Comparison of ENCODE assay signal across 29 mouse cellular contexts in the genomic region with DNA sequence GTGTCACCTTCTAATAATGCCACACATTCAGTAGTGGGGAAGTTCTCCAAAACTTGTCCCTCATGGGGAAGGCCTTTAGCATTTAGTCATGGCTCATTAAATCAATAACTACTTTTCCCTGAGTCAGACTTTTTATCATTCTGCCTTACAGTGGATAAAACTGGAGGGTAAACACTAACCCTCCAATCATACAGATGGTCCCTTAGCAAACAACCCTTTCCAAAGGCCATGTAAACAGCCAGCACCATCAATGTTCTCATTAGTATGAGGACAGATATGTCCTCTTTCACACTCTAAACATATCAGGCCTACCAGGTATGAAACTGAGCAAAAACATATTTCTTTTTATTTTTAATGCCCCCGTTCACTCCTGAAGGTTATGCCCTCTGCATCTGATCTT.
"Had no signal": no experiment of that assay in that cellular context is flagged by ENCODE, and none has a peak within 500 bp of the region (broad histone marks: within the 10 kb centered on the region; RNA-seq: fewer than 3 reads in every experiment).

No protein-coding gene starts in this region.

- H3K4me2 ChIP-seq: limb, embryonic 12.5 days; limb, embryonic 13.5 days; limb, embryonic 15.5 days; liver, embryonic 13.5 days; lung, embryonic 14.5 days; lung, embryonic 15.5 days; midbrain, embryonic 11.5 days; midbrain, embryonic 12.5 days; midbrain, embryonic 13.5 days; midbrain, embryonic 15.5 days; neural tube, embryonic 12.5 days; neural tube, embryonic 13.5 days had no signal

- ATAC-seq: lung, postnatal 0 days; midbrain, embryonic 13.5 days; midbrain, embryonic 15.5 days; midbrain, embryonic 16.5 days had no signal

- H3K9me3 ChIP-seq: limb, embryonic 10.5 days; limb, embryonic 12.5 days; limb, embryonic 13.5 days; limb, embryonic 15.5 days; liver, embryonic 13.5 days; lung, embryonic 15.5 days; megakaryocyte, embryonic 14.5 days; midbrain, embryonic 10.5 days; midbrain, embryonic 12.5 days; midbrain, embryonic 13.5 days; midbrain, embryonic 15.5 days; neural tube, embryonic 12.5 days; neural tube, embryonic 13.5 days had no signal

- H3K27ac ChIP-seq: left cerebral cortex, adult 2 months; limb, embryonic 10.5 days; limb, embryonic 12.5 days; limb, embryonic 13.5 days; limb, embryonic 15.5 days; liver, embryonic 13.5 days; liver, embryonic 14.5 days; lung, embryonic 15.5 days; macrophage; midbrain, embryonic 10.5 days; midbrain, embryonic 12.5 days; midbrain, embryonic 13.5 days; midbrain, embryonic 15.5 days; neural tube, embryonic 12.5 days; neural tube, embryonic 13.5 days had no signal

- DNase-seq: layer of hippocampus, postnatal 36 days; liver, embryonic 13.5 days; lung, adult 18-20 months; lung, adult 2 months; lung, embryonic 14.5 days; lung, postnatal 10 days; lung, postnatal 14 days; lung, postnatal 36 days; lung, postnatal 4 days; midbrain, embryonic 14.5 days had no signal

- H3K4me3 ChIP-seq: left cerebral cortex, adult 2 months; limb, embryonic 10.5 days; limb, embryonic 12.5 days; limb, embryonic 13.5 days; limb, embryonic 15.5 days; liver, embryonic 13.5 days; lung, embryonic 15.5 days; megakaryocyte, embryonic 14.5 days; midbrain, embryonic 10.5 days; midbrain, embryonic 12.5 days; midbrain, embryonic 13.5 days; midbrain, embryonic 15.5 days; myocyte; neural tube, embryonic 12.5 days; neural tube, embryonic 13.5 days had no signal

- H3K27me3 ChIP-seq: limb, embryonic 12.5 days; limb, embryonic 13.5 days; limb, embryonic 15.5 days; liver, embryonic 13.5 days; lung, embryonic 15.5 days; megakaryocyte, embryonic 14.5 days; midbrain, embryonic 12.5 days; midbrain, embryonic 13.5 days; midbrain, embryonic 15.5 days; neural tube, embryonic 12.5 days; neural tube, embryonic 13.5 days had no signal

- H3K4me1 ChIP-seq: limb, embryonic 12.5 days; limb, embryonic 13.5 days; limb, embryonic 15.5 days; liver, embryonic 13.5 days; lung, embryonic 15.5 days; megakaryocyte, embryonic 14.5 days; midbrain, embryonic 10.5 days; midbrain, embryonic 12.5 days; midbrain, embryonic 13.5 days; midbrain, embryonic 15.5 days; neural tube, embryonic 12.5 days; neural tube, embryonic 13.5 days had no signal

- H3K36me3 ChIP-seq: limb, embryonic 10.5 days; limb, embryonic 12.5 days; limb, embryonic 13.5 days; limb, embryonic 15.5 days; liver, embryonic 13.5 days; lung, embryonic 15.5 days; midbrain, embryonic 10.5 days; midbrain, embryonic 12.5 days; midbrain, embryonic 13.5 days; midbrain, embryonic 15.5 days; neural tube, embryonic 12.5 days; neural tube, embryonic 13.5 days had no signal

- H3K9ac ChIP-seq: limb, embryonic 12.5 days; limb, embryonic 13.5 days; limb, embryonic 15.5 days; liver, embryonic 13.5 days; liver, embryonic 14.5 days; lung, embryonic 14.5 days; lung, embryonic 15.5 days; midbrain, embryonic 12.5 days; midbrain, embryonic 13.5 days; midbrain, embryonic 15.5 days; neural tube, embryonic 12.5 days; neural tube, embryonic 13.5 days had no signal
